Mouse (Mus musculus) spleen, postnatal 10 days (tissue): ENCODE results near the gene Zfp597.
A peak's percentile ranks its signal among the peaks of the same experiment; 100 is the strongest.
"Not testable (repeated sequence)": the region's sequence is repeated elsewhere in the genome, so short reads cannot be mapped to it uniquely, and the experiment has no call there.

Experiments
- DNase-seq, 2 experiments: peaks; one replicate each; pipeline ENCODE4 v3.0.0; 2021 to 2022; ENCODE audit warnings: low spot score in 2 of 2

The Zfp597 gene

DNA sequence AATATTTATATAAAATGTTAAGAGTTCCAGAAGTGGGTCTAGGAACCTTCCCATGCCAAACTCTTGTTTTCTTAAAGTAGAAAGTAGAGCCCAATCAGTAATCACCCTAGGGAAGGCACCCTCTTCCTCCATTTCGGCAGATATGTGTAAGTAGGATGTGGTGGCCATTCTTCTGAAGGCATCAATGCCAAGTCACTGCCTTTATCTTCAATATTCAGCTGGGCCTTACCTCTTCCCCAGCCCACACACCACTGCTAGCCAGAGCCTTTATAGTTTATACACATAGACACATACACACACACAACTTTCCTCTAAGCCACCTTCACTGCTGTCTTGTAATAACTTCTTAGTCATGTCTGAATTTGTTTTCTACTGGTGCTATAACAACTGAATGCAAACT, 28.6 kb downstream of the Zfp597 start:
- no peak for DNase-seq

DNA sequence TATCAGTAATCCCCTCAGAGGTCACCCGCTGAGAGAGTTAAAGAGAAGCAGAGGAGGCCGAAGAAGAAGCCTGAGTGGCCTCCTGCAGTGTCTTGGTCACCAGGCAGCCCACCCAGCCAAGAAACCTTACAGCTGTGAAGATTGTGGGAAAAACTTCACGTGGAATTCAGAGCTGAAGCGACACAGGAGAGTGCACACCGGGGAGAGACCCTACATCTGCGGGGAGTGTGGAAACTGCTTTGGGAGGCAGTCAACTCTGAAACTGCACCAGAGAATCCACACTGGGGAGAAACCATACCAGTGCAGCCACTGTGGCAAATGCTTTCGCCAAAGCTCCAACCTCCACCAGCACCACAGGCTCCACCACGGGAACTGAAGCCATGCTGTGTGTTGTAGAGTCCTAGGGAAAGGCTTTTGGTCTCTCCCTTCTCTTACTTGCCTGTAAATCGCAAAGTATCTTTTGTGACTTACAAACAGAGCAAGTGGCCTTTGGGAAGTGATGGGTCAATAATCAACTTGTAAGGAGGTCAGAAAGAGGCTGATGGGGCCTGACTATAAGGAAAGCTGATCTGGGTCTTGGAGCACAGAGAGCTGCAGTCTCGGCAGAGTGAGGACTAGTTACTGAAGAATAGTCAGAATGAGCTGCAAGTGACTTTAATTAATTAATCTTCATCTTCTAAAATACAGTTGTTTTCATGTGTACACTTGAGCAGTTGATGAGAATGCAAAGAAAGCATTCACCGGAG, 29.8 kb downstream of the Zfp597 start:
- DNase-seq = no peak

DNA sequence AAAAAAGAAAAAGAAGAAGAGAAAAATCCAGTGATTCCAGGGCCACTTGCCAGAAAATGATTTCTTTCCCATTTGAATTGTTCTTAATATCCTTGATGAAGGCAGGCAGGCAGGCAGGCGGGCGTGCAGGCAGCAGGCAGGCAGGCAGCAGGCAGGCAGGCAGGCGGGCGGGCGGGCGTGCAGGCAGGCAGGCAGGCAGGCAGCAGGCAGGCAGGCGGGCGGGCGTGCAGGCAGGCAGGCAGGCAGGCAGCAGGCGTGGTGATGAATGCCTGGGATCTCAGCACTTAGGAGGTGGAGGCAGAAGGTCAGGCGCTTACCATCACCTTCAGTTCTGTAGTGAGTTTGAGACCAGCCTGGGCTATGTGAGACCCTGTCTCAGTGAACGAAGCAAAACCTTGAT, 31.8 kb downstream of the Zfp597 start:
- no peak for DNase-seq

DNA sequence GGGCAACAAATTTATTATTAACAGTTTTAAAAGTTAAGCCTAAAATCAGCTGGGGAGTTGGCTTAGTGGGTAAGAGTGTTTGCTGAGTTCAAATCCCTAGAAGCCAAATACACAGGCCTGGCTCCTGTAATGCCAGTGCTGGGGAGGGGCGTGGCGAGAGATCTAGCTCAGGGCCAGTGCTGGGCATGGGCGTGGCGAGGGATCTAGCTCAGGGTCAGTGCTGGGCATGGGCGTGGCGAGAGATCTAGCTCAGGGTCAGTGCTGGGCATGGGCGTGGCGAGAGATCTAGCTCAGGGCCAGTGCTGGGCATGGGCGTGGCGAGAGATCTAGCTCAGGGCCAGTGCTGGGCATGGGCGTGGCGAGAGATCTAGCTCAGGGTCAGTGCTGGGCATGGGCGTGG, 33.1 kb downstream of the Zfp597 start:
- DNase-seq = not testable (repeated sequence)

DNA sequence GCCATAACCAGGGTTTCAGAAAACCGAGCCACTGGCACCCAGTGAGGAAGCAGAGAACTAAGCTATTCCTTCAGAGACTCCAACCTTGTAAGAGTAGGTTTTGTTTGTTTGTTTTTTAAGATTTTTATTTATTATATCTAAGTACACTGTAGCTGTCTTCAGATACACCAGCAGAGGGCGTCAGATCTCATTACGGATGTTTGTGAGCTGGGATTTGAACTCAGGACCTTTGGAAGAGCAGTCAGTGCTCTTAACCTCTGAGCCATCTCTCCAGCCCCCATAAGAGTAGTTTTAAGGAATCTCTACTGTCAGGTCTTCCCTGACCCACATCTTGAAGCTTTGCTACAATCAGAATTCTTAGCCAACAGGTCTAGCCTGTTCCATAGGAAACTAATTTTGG, 35.9 kb downstream of the Zfp597 start:
- no peak for DNase-seq

DNA sequence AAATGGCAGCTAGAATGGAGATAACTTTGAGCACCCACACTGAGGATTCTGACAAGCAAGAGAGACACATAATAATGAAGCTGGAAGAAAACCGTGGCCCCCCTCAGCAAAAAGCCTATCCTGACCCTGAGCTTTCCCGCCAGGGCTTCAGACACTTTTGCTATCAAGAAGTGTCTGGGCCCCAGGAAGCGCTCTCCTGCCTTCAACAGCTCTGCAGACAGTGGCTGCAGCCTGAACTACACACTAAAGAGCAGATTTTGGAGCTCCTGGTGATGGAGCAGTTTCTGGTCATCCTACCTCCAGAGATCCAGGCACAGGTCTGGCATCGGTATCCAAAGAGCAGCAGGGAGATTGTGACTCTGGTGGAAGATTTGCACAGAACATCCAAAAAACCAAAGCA, 36.5 kb downstream of the Zfp597 start:
- DNase-seq = no peak

DNA sequence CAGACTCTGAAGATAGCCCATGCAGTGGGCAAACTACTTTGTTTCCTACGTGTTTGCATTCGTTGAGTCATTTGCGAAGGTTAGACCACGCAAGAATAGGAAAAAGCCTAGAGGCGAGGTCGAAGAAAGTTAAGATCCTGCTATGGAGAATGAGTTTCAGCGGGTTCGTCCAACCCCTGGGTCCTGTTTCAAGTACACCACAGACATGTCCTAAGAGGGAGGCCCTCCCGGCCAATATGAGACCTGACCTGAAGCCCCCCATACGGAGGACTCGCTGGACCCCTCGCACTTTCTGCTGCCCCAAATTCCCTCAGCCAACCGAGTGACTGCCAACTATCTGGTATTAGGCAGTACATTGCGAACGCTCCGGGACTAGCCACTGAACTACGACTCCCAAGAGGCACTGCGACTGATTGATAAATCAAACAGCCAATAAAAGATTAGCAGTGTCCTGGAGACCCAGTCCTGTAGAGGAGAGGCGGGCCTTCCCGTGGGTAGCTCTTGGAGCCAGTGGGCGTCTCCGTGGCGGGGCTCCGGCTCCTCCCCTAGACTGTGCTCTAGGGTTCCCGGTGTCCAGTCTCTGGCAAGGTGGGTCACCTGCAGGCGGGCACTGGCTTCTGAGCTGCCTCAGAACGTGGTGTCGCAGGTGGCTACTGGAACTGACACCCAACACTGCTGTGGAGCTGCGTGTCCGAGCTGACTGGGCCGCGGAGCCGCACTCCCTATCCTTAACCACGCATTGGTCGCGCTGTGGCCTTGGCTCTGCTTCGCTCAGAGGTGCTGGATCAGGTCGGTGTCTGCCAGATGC, 37.4 kb downstream of the Zfp597 start, which contains the start of gene Zfp174:
Gene Zfp174 (plus strand): TSS at position 558 of the 808 bp plus-strand sequence.
- DNase-seq = peak; percentile 84 to 92

DNA sequence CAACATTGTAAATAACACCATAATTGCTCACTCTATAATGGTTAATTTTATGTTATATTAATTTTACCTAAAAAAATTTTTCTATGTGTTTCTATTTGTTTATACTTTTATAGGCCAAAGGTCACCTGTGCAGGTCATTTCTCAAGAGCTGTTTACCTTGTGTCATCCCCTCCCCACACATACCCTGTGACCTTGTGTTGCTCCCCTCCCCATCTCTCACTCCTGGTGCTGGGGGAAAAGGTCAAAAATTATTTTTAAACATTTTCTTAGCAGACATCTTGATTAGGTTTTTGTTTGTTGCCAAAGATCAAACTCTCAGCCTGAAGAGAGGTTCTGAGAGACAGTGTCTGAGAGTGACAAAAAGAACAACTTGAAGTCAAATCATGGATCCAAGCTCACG, 40.6 kb downstream of the Zfp597 start:
- no peak for DNase-seq

DNA sequence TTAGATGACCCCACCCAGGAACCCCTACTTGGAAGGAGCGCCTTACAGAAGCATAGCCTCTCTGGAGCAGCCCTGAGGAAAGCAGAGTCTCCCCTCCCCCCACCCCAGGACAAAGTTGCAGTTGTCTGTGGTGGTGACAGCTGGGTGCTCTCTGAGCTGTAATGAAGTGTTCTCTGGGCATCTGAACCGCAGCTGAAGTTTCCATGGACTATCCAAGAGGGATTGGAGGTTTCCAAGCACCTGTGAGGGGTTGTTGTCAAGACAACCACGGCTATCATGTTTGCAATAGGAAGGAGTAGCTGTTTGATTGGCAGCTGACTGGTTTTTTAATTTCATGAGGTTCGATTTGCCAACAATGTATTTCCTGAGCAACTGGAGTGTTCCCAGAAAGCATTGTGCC, 41.4 kb downstream of the Zfp597 start:
- DNase-seq = no peak

DNA sequence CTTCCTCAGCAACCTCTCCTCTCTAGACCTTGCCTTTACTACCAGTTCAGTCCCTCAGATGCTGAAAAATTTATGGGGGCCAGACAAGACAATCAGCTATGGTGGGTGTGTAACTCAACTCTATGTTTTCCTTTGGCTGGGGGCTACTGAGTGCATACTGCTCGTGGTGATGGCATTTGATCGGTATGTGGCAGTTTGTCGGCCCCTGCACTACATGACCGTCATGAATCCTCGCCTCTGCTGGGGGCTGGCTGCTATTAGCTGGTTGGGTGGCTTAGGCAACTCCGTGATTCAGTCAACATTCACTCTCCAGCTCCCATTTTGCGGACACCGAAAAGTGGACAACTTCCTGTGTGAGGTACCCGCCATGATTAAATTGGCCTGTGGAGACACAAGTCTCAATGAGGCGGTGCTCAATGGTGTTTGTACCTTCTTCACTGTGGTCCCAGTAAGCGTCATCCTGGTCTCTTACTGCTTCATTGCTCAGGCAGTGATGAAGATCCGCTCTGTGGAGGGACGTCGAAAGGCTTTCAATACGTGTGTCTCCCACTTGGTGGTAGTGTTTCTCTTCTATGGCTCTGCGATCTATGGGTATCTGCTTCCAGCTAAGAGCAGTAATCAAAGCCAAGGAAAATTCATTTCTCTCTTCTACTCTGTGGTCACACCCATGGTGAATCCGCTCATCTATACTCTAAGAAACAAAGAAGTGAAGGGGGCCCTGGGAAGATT, 45.0 kb downstream of the Zfp597 start:
- DNase-seq = no peak

DNA sequence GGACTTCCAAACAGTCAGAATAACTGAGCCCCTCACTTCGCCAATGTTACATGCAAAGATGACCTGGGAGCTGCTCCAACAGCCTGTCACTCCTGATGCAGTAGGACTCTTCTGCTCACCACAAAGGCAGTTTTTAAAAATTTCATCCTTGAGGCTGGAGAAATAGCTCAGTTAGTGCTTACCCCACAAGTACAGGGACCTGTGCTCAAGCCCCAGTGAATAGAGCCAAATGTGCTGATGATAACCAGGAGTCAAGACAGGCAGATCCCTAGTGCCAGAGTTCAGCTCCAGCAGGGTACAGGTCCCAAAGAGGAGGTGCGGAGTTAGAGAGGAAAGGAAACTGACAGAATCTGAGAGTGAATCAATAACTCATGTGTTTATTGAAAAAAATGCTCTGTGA, 48.9 kb downstream of the Zfp597 start:
- no peak for DNase-seq

DNA sequence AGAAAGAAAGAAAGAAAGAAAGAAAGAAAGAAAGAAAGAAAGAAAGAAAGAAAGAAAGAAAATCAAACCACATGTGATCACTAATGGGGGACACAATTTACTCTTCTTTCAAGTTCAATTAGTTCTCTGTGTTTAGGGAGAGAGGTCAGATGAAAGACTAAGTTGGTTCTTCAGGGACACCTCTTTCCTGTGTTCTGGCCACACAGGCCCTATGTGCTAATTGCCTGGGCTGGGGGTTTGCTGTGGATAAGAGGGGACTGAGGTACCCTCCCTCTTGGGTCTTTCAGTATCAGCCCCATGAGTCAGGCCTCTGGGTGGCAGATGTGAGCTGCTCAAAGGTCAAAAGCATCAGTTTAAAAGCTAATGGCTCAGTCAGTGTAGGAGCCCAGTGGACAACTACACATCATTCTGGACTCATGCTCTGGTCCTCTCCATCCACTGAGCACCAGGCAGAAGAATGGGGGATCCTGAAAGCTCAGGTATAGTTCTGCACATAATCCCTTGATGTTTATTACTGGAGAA, 53.7 kb downstream of the Zfp597 start, which contains the start of gene Olfr15:
Gene Olfr15 (plus strand): TSS at position 291 of the 522 bp plus-strand sequence.
- no peak for DNase-seq

DNA sequence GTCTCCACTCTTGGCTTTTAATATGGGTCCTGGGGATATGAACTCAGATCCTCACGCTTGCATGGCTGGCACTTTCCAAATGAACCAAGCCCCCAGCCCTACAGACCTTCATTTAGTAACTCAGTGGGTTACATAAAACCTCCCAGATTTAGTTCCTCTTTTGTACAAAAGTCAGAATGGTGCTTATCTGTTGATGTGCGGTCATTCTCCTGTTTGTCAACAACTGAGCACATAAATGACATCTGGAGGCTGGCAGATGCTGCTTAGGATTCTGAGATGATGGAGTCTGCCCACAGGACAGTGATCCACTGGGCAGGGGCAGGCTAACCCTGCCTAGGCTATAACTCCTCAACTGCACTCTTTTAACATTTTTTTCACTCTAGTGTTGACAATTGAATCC, 54.6 kb downstream of the Zfp597 start:
- DNase-seq = no peak

DNA sequence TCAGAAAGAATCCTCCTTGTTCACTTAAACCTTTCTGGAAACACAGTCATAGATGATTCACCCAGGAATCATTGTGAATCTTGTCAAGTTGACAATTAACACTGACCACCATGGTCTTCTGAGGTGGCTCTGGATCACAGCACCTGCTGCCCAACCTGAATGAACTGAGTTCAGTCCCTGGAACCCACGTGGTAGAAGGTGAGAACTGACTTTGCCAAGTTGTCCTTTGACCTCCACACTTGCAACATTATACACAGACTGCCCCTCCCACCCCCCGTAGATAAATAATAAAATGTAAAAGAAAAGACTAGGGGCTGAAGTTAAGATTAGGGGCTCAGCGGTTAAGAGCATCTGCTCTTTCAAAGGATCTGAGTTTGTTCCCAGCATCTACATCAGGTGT, 56.3 kb downstream of the Zfp597 start:
- no peak for DNase-seq

DNA sequence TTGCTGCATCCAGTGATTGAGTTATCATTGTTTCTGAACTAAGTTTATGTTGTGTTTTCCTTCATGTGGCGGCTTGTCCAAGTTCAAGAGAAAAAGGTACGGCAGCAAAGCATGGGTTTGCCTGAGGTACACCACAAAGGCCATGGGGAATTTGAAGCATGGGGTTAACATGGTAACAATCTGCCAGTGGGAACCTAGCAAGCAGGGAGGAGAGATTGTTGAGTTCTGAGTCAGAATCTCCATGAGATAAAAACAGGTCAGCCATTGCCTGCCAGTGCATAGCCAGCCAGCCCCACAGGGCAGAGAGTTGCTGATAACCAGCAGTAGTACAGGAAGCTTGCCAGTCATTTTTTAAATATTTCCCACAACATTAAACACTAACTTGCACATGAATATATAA, 64.2 kb downstream of the Zfp597 start:
- DNase-seq = no peak

DNA sequence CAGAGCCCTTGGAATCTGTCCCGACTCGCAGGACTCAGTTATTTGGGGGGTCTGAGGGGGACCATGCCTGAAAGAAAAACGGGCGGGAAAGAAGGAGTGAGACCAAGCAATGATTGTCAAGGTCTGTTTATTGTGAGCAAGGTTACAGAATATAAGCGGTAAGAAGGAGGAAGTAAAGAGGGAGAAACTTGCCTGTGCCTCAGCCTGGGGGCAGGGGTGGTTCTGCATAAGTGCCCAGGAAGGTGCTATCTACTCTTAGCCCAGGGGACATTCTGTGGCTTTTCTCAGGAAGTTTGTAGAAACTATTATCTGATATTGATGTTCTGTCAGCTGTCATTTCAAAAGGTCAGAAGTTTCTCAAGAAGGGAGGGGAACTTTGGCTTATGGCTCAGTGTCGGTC, 69.7 kb downstream of the Zfp597 start:
- DNase-seq = peak in 1 of 2 experiments; percentile 43
